Mouse (Mus musculus): Measurements from ENCODE around the gene Crygc. TPM values are rescaled to one million over a fixed set of nuclear protein-coding genes. Genes with fewer than 3 reads are reported as not detected.
"Not testable (repeated sequence)": the region's sequence is repeated elsewhere in the genome, so short reads cannot be mapped to it uniquely, and the experiment has no call there.

The Crygc gene
- polyA plus RNA-seq, 1 experiment, result not detected

DNA sequence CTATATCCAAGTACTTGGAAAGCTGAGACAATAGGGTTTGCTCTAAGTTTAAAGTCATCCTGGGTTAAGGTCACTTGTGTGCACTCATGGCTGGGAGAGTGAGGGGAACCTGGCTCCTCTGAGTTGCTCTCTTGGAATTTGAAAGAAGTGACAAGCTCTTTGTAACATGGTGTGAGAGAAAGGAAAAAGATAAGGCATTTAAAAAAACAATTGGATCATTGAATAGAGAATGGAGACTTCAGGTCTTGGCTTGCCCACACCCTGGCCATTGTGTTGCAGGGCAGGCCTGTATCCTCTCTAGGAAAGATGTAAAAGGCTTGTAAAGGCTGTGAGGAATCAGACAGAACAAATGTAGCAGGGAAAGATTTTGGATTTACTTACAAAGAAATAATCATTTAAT lies 5.6 kb downstream of the Crygc start:
- Histone ChIP-seq H3K4me3 (replicated peaks) (no peak overlapping the region), H3K9me3 (ENCODE audit: control insufficient read depth, low read length) (no peaks in the 10 kb centered on the region; the same call in 1 of the 2 replicates), H3K27me3 (ENCODE audit: control insufficient read depth) (no peaks in the 10 kb centered on the region), H3K36me3 (ENCODE audit: control insufficient read depth) (no peaks in the 10 kb centered on the region), H3K4me1 (ENCODE audit: control insufficient read depth) (no peaks in the 10 kb centered on the region)
- TF ChIP-seq TAL1 (IDR thresholded peaks at IDR 0.05; ENCODE audit: low read length), result no peak
- TF ChIP-seq GATA1 (IDR thresholded peaks at IDR 0.05; ENCODE audit: low read length), result no peak

DNA sequence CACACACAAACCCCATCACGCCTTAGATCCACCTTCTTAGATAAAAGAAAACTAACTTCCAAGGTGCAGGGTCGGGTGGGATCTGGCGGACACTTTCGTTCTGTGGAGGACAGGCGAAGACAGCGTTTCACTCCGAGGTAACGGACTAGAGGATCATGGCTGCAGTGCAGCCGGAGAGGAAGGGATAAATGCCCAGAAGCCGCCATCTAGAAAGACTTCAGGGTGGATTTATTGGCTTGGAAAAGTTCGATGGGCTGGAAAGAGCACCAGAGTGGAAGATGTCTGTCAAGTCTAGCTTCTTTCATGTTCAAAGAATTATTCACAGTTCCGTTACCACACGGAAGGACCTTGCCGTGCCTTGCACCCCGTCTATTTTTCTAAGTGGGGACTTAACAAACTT lies 9.3 kb downstream of the Crygc start:
- Histone ChIP-seq H3K36me3 (ENCODE audit: control insufficient read depth) (no peaks in the 10 kb centered on the region), H3K4me3 (replicated peaks) (no peak overlapping the region), H3K27me3 (ENCODE audit: control insufficient read depth) (no peaks in the 10 kb centered on the region), H3K9me3 (ENCODE audit: control insufficient read depth, low read length) (no peaks in the 10 kb centered on the region; the same call in 1 of the 2 replicates), H3K4me1 (ENCODE audit: control insufficient read depth) (no peaks in the 10 kb centered on the region)
- no peak for TF ChIP-seq TAL1 (IDR thresholded peaks at IDR 0.05; ENCODE audit: low read length)
- TF ChIP-seq GATA1 (IDR thresholded peaks at IDR 0.05; ENCODE audit: low read length), result no peak

DNA sequence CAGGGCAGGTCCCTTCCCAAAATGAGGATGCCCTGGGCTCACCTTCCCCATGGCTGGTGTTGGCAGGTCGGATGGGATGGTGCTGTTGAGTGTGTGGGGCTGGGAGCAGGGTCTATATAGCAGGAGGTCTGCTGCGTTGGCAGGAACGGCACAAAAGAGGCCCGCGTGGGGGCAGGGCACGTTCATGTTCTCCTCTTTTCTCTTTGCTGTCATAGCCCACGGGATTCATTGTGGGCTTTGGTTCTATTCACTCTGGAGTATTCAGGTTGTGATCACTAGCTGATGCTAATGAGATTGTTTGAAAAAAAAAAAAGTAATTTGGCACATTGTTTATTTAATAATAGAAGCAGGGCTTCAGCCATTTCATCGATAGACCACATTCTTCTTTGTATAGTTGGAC lies 10.1 kb downstream of the Crygc start, which contains the start of gene Crygd:
Gene Crygd, minus strand, starts transcription at position 101 of the 400 bp plus-strand sequence.
- TF ChIP-seq TAL1 (IDR thresholded peaks at IDR 0.05; ENCODE audit: low read length), result no peak
- no peak for TF ChIP-seq GATA1 (IDR thresholded peaks at IDR 0.05; ENCODE audit: low read length)
- H3K4me3 ChIP-seq (replicated peaks), result no peak within 1 kb of the TSS
- H3K36me3 ChIP-seq (ENCODE audit: control insufficient read depth), result no peaks in the 10 kb centered on the region
- no peaks in the 10 kb centered on the region for H3K4me1 ChIP-seq (ENCODE audit: control insufficient read depth)
- no peaks in the 10 kb centered on the region for H3K27me3 ChIP-seq (ENCODE audit: control insufficient read depth)
- H3K9me3 ChIP-seq (ENCODE audit: control insufficient read depth, low read length), result no peaks in the 10 kb centered on the region; the same call in 1 of the 2 replicates

DNA sequence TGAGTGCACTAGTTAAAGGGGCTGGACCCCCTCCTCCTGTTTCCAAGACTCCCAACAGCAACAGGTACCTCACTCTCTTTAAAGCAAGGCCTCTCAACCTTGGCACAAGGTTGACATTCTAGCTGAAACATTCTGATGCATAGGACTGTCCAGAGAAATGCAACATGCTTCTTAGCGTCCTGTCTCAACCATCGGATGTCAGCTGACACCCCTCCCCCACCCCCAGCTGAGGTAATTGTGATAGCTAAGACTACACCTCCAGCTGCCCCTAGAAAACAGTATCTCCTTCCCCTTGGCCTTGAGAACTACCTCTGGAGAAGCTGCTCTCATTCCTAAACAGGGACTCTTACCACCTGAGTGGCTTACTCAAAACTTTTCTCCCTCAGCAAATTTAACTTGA lies 21.3 kb downstream of the Crygc start:
- no peak for TF ChIP-seq TAL1 (IDR thresholded peaks at IDR 0.05; ENCODE audit: low read length)
- TF ChIP-seq GATA1 (IDR thresholded peaks at IDR 0.05; ENCODE audit: low read length), result no peak
- H3K4me1 ChIP-seq (ENCODE audit: control insufficient read depth), result no peaks in the 10 kb centered on the region
- no peak overlapping the region for H3K4me3 ChIP-seq (replicated peaks)
- H3K9me3 ChIP-seq (ENCODE audit: control insufficient read depth, low read length), result no peaks in the 10 kb centered on the region
- H3K36me3 ChIP-seq (ENCODE audit: control insufficient read depth), result no peaks in the 10 kb centered on the region
- no peaks in the 10 kb centered on the region for H3K27me3 ChIP-seq (ENCODE audit: control insufficient read depth)

DNA sequence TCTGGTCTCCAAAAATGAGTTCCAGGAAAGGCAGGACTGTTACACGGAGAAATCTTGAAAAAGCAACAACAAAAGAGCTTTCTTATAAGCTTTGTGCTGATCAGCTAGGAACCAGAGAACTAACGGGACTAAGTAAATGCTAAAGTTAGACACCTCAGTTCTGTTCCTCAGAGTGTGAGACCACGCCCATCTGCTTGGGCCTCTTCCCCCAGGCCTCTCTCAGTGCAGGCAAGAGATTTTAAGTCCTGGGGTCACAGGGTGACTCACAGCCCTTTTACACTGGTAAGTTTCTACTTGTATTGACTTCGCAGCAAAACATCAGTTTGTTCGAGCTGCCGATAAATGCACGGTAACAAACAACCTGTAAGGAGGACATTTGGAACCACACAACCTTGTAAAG lies 21.8 kb downstream of the Crygc start:
- Histone ChIP-seq H3K4me1 (ENCODE audit: control insufficient read depth) (no peaks in the 10 kb centered on the region), H3K36me3 (ENCODE audit: control insufficient read depth) (no peaks in the 10 kb centered on the region), H3K9me3 (ENCODE audit: control insufficient read depth, low read length) (no peaks in the 10 kb centered on the region), H3K4me3 (replicated peaks) (no peak overlapping the region), H3K27me3 (ENCODE audit: control insufficient read depth) (no peaks in the 10 kb centered on the region)
- TF ChIP-seq GATA1 (IDR thresholded peaks at IDR 0.05; ENCODE audit: low read length) (no peak), TAL1 (IDR thresholded peaks at IDR 0.05; ENCODE audit: low read length) (no peak)

DNA sequence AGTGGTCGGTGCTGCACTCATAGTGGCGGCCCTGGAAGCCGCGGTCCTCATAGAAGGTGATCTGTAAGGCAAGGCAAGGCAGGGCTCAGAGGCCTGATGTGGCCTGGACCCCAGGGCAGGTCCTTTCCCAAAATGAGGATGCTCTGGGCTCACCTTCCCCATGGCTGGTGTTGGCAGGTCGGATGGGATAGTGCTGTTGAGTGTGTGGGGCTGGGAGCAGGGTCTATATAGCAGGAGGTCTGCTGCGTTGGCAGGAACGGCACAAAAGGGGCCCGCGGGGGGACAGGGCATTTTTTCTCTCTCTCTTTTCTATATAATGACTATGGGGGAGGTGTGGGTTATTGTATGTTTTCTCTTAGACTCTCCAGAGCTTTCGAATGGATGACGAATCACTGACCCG lies 22.5 kb downstream of the Crygc start, which contains the start of gene Cryge:
Gene Cryge, minus strand, starts transcription at position 198 of the 400 bp plus-strand sequence.
- H3K27me3 ChIP-seq (ENCODE audit: control insufficient read depth); H3K4me1 ChIP-seq (ENCODE audit: control insufficient read depth); H3K36me3 ChIP-seq (ENCODE audit: control insufficient read depth); H3K9me3 ChIP-seq (ENCODE audit: control insufficient read depth, low read length); H3K4me3 ChIP-seq (replicated peaks): not testable (repeated sequence)

DNA sequence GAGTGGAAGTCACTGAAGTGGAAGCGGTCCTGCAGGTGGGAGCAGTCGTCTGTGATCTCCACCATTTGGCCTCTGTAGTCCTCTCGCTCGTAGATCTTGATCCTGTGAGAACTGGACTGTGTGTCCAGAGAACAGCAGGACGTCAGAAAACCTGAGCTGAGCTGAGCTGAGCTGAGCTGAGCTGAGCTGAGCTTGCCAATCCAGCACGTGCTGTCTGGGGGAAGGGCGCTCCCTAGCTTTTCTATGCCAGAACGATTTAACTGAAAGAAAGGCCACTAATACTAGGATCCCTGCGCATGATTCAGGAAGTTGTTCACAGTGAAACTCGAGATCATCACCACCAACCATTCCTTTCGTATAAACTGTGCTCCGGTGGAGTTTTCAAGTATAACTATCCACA lies 24.7 kb downstream of the Crygc start:
- Histone ChIP-seq H3K4me3 (replicated peaks) (no peak overlapping the region), H3K9me3 (ENCODE audit: control insufficient read depth, low read length) (no peaks in the 10 kb centered on the region), H3K36me3 (ENCODE audit: control insufficient read depth) (no peaks in the 10 kb centered on the region), H3K4me1 (ENCODE audit: control insufficient read depth) (no peaks in the 10 kb centered on the region), H3K27me3 (ENCODE audit: control insufficient read depth) (no peaks in the 10 kb centered on the region)
- TF ChIP-seq TAL1 (IDR thresholded peaks at IDR 0.05; ENCODE audit: low read length) (no peak), GATA1 (IDR thresholded peaks at IDR 0.05; ENCODE audit: low read length) (no peak)

DNA sequence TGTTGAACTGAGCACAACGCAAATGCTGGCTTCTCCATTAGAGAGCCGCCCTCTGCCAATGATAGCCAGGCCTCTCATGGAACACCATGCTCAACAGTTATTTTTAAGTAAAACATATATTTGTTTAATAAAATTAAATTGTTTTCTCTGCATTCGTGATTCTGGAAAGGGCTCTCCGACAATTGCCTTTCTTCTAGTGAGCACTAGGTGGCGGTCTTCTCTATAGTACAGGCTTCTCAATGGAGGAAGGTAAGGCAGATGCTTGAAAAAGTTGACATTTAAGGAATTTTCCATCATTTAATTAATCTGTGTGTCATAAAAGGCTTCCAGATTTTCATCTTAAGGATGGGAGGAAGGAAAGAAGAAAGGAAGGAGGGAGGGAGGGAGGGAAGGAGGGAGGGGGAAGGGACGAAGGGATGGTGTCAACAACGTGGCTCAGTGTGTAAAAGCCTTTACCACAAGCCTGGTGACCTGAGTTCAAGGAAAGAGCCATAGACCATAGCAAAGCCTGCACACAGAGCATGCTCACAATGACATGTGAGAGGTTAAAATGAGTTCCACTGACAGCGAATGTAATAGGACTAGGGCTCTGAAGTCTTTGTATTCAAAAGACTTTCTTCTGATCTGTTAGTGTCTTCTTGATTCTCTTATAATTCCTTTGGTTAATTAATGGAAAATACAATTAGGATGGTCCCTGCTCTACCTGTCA lies 26.9 kb downstream of the Crygc start:
- Histone ChIP-seq H3K4me1 (ENCODE audit: control insufficient read depth) (no peaks in the 10 kb centered on the region), H3K4me3 (replicated peaks) (no peak overlapping the region)
- no peak for TF ChIP-seq GATA1 (IDR thresholded peaks at IDR 0.05; ENCODE audit: low read length)
- no peak for TF ChIP-seq TAL1 (IDR thresholded peaks at IDR 0.05; ENCODE audit: low read length)

DNA sequence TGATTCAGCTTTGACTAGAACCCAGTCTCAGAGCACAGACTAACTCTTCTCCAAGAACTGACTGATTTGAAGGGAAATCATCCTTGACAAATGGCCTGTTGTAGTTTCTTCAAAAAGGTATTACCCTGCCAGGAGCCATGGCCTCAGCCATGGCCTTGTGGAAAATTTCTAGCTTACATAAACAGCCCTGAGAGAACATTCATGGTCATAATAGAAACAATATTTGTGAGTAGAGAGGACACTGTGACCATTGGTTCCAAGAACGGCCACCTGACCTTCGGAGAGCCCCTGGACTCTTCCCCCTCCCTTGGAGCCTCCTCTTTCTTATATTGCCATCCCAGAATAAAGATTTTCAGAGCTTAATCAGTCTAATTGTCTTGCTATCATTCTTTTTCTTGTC lies 30.1 kb downstream of the Crygc start:
- TF ChIP-seq GATA1 (IDR thresholded peaks at IDR 0.05; ENCODE audit: low read length) (no peak), TAL1 (IDR thresholded peaks at IDR 0.05; ENCODE audit: low read length) (no peak)
- H3K4me1 ChIP-seq (ENCODE audit: control insufficient read depth), result no peaks in the 10 kb centered on the region
- no peak overlapping the region for H3K4me3 ChIP-seq (replicated peaks)
- no peaks in the 10 kb centered on the region for H3K27me3 ChIP-seq (ENCODE audit: control insufficient read depth)
- no peaks in the 10 kb centered on the region for H3K36me3 ChIP-seq (ENCODE audit: control insufficient read depth)
- H3K9me3 ChIP-seq (ENCODE audit: control insufficient read depth, low read length), result no peaks in the 10 kb centered on the region

More for the DNA sequence above, 26.9 kb downstream of the Crygc start:
- H3K9me3 ChIP-seq (ENCODE audit: control insufficient read depth, low read length), result no peaks in the 10 kb centered on the region
- no peaks in the 10 kb centered on the region for H3K27me3 ChIP-seq (ENCODE audit: control insufficient read depth)
- H3K36me3 ChIP-seq (ENCODE audit: control insufficient read depth), result no peaks in the 10 kb centered on the region

DNA sequence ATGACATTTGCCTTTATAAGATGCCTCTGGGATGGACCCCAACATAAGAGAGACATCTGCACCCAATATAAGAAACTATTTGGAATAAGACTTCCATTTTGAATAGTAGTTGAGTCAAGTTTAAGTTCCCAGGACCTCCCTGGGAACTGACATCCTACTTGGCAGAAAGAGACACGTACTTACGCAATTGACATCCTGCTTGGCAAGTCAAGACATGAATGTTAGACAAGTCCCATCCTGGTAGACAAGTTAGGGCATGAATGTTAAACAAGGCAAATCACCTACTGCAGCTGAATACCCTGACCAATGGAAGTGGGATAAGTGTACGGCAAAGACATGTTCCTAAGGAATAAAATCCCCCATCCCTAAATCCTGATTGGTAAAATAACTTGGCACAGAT lies 31.7 kb downstream of the Crygc start:
- Histone ChIP-seq H3K27me3 (ENCODE audit: control insufficient read depth) (no peaks in the 10 kb centered on the region), H3K9me3 (ENCODE audit: control insufficient read depth, low read length) (no peaks in the 10 kb centered on the region), H3K36me3 (ENCODE audit: control insufficient read depth) (no peaks in the 10 kb centered on the region), H3K4me1 (ENCODE audit: control insufficient read depth) (no peaks in the 10 kb centered on the region), H3K4me3 (replicated peaks) (no peak overlapping the region)
- TF ChIP-seq TAL1 (IDR thresholded peaks at IDR 0.05; ENCODE audit: low read length) (no peak), GATA1 (IDR thresholded peaks at IDR 0.05; ENCODE audit: low read length) (no peak)
